Mouse (Mus musculus) stomach, postnatal 0 days (tissue): ENCODE results near the gene Mrps14.

Experiments
- CTCF ChIP-seq: IDR thresholded peaks from 2 replicates; pipeline ENCODE4 v1.5.1; 2016; ENCODE audit warnings: antibody characterized with exemption, low read depth, mild to moderate bottlenecking, moderate library complexity
- EP300 ChIP-seq: optimal IDR thresholded peaks from 2 replicates; pipeline ENCODE3; 2016; ENCODE audit warnings: antibody characterized with exemption

GRCm38 (mm10) chr1:160227196-160227595, 32.2 kb downstream of the Mrps14 start:
- TF ChIP-seq EP300 (no peak), CTCF (no peak)
